Mouse (Mus musculus): ENCODE measurements at regions not wholly inside any gene's neighbourhood (a gene's known extent, or its start where the extent isn't known, plus 50 kb on each side); places are given as distances from the start of the nearest gene placed in this dataset.

DNA sequence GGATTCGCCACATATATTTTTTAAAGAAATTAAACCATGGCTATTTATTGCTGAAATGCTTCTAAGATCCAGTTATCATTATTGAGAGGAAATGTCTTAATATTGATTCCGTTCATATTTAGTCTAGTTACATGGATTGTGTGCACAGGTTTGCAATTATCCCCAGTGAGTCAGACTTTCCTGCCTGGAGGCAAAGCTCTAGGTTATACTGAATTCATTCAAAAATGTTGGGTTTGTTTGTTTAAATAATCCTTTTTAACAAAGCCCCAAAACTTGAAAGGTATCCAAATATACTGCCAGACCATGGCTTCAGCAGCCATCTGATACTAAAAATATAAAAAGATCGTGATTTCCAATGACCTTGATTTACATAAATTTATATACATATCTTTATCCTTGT, 122.5 kb downstream of the 1700020N01Rik start:
- 72% methylated on average over 3 of the region's 3 CpGs for WGBS (ENCODE audit: insufficient replicate concordance)
- no peaks in the 10 kb centered on the region for H3K36me3 ChIP-seq (replicated peaks; ENCODE audit: control insufficient read depth, insufficient read depth, low read depth)
- H3K27me3 ChIP-seq (ENCODE audit: control insufficient read depth, insufficient read depth, low read length) = no peaks in the 10 kb centered on the region
- no peak overlapping the region for H3K4me3 ChIP-seq (ENCODE audit: insufficient read depth in 1 of 2, low read depth in 2 of 2, low read length in 2 of 2)
- H3K9ac ChIP-seq (replicated peaks) = no peak overlapping the region
- H3K4me2 ChIP-seq (ENCODE audit: low read depth) = no peak overlapping the region
- no peak overlapping the region for H3K27ac ChIP-seq
- ATAC-seq (ENCODE audit: insufficient read depth) = no peak
- no peak for TF ChIP-seq CTCF (IDR thresholded peaks at IDR 0.05; ENCODE audit: low read depth)
- TF ChIP-seq EP300 (IDR thresholded peaks at IDR 0.05; ENCODE audit: low read depth) = no peak
- no peaks in the 10 kb centered on the region for H3K9me3 ChIP-seq (ENCODE audit: control insufficient read depth, low read length)
- no peaks in the 10 kb centered on the region for H3K4me1 ChIP-seq (replicated peaks; ENCODE audit: control insufficient read depth in 2 of 2, insufficient read depth in 2 of 2, low read length in 1 of 2)
- no peak for DNase-seq (ENCODE audit: low read depth in 3 of 3, low spot score in 3 of 3)

DNA sequence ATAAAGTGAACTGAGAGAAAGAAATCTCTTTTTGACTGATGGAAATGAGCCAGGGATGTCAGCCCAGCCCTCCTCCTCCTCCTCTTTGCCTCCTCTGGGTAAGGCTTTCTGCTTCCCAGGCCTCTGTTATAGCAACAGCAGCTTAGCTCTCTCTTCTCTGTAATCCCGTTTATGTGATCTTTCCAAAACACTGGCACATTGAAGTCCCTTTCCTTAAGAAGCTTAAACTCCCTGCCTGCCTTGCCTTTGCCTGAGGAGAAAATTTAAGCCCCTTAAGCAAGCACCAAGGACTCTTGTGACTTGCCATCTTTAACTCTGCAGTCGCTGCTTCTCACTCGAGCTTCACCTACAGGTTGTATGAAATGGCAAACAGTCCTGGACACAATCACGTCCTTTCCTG, 125.2 kb downstream of the 1700020N01Rik start:
- TF ChIP-seq EP300 (IDR thresholded peaks at IDR 0.05; ENCODE audit: low read depth) (no peak), CTCF (IDR thresholded peaks at IDR 0.05; ENCODE audit: low read depth) (no peak)
- Histone ChIP-seq H3K4me2 (ENCODE audit: low read depth) (no peak overlapping the region), H3K4me1 (replicated peaks; ENCODE audit: control insufficient read depth in 2 of 2, insufficient read depth in 2 of 2, low read length in 1 of 2) (no peaks in the 10 kb centered on the region), H3K27ac (no peak overlapping the region), H3K27me3 (ENCODE audit: control insufficient read depth, insufficient read depth, low read length) (no peaks in the 10 kb centered on the region), H3K9ac (replicated peaks) (no peak overlapping the region), H3K4me3 (ENCODE audit: insufficient read depth in 1 of 2, low read depth in 2 of 2, low read length in 2 of 2) (no peak overlapping the region), H3K36me3 (replicated peaks; ENCODE audit: control insufficient read depth, insufficient read depth, low read depth) (no peaks in the 10 kb centered on the region), H3K9me3 (ENCODE audit: control insufficient read depth, low read length) (no peaks in the 10 kb centered on the region)
- DNase-seq (ENCODE audit: low read depth in 3 of 3, low spot score in 3 of 3) (no peak), ATAC-seq (ENCODE audit: insufficient read depth) (no peak)
- 58% methylated on average over 4 of the region's 4 CpGs for WGBS (ENCODE audit: insufficient replicate concordance)

DNA sequence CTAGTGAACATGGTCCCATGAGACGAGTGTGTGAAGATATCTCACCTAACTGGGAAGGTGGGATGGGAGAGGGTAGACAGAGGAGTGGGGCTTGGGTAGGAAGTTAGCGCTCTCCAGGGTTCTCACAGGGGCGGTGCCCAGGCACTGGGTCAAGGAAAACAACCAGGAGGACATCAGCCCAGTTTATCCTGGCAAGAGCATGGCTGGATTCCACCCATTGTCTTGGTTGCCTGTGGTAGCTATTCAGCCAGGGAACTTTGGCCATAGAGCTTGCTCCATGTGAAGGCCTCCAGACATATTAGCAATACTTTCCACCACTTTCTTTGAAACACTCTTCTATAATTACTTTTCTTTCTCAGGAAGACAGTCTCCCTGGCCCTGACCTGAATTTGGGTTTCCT, 131.4 kb downstream of the 1700020N01Rik start:
- 71% methylated on average over 3 of the region's 3 CpGs for WGBS (ENCODE audit: insufficient replicate concordance)
- DNase-seq (ENCODE audit: low read depth in 3 of 3, low spot score in 3 of 3) = no peak
- ATAC-seq (ENCODE audit: insufficient read depth) = no peak
- Histone ChIP-seq H3K4me3 (ENCODE audit: insufficient read depth in 1 of 2, low read depth in 2 of 2, low read length in 2 of 2) (no peak overlapping the region), H3K4me2 (ENCODE audit: low read depth) (no peak overlapping the region), H3K9ac (replicated peaks) (no peak overlapping the region), H3K27me3 (ENCODE audit: control insufficient read depth, insufficient read depth, low read length) (no peaks in the 10 kb centered on the region), H3K27ac (no peak overlapping the region), H3K9me3 (ENCODE audit: control insufficient read depth, low read length) (no peaks in the 10 kb centered on the region), H3K4me1 (replicated peaks; ENCODE audit: control insufficient read depth in 2 of 2, insufficient read depth in 2 of 2, low read length in 1 of 2) (no peaks in the 10 kb centered on the region), H3K36me3 (replicated peaks; ENCODE audit: control insufficient read depth, insufficient read depth, low read depth) (no peaks in the 10 kb centered on the region)
- TF ChIP-seq EP300 (IDR thresholded peaks at IDR 0.05; ENCODE audit: low read depth) (no peak), CTCF (IDR thresholded peaks at IDR 0.05; ENCODE audit: low read depth) (no peak)

- WGBS (ENCODE audit: insufficient replicate concordance) = 61% methylated on average over 3 of the region's 3 CpGs
- Histone ChIP-seq H3K27ac (no peak overlapping the region), H3K27me3 (ENCODE audit: control insufficient read depth, insufficient read depth, low read length) (no peaks in the 10 kb centered on the region), H3K4me2 (ENCODE audit: low read depth) (no peak overlapping the region), H3K4me1 (replicated peaks; ENCODE audit: control insufficient read depth in 2 of 2, insufficient read depth in 2 of 2, low read length in 1 of 2) (no peaks in the 10 kb centered on the region), H3K9ac (replicated peaks) (no peak overlapping the region), H3K36me3 (replicated peaks; ENCODE audit: control insufficient read depth, insufficient read depth, low read depth) (no peaks in the 10 kb centered on the region), H3K9me3 (ENCODE audit: control insufficient read depth, low read length) (no peaks in the 10 kb centered on the region), H3K4me3 (ENCODE audit: insufficient read depth in 1 of 2, low read depth in 2 of 2, low read length in 2 of 2) (no peak overlapping the region)
- ATAC-seq (ENCODE audit: insufficient read depth) (no peak), DNase-seq (ENCODE audit: low read depth in 3 of 3, low spot score in 3 of 3) (no peak)
- TF ChIP-seq CTCF (IDR thresholded peaks at IDR 0.05; ENCODE audit: low read depth) (no peak), EP300 (IDR thresholded peaks at IDR 0.05; ENCODE audit: low read depth) (no peak)
Observed at GRCm38 (mm10) chr10:21724999-21725398, 132.1 kb downstream of the 1700020N01Rik start.

DNA sequence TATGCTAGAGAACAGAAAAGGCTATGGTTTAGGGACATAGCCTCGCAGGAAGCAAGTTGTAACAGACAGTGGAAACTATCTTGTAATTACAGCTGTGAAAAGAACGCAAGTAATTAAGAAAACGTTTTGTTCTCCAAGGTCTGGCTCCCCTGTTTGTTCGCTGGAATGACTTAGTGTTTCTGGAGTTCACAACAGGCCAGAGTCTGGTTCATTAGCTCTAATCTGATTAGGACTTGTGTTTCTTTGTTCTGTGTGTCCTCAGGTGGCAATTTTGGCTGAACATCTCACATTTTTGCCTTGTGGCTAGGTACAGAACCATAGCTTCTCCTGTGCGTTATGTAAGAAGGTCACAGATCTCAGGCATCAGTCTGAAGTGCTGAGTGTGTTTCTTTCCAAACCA, 141.7 kb upstream of the Sgk1 start:
- no peak for DNase-seq (ENCODE audit: low read depth in 3 of 3, low spot score in 3 of 3)
- no peaks in the 10 kb centered on the region for H3K36me3 ChIP-seq (replicated peaks; ENCODE audit: control insufficient read depth, insufficient read depth, low read depth)
- WGBS (ENCODE audit: insufficient replicate concordance) = 44% methylated on average over 5 of the region's 5 CpGs
- TF ChIP-seq CTCF (IDR thresholded peaks at IDR 0.05; ENCODE audit: low read depth) = no peak
- no peak for TF ChIP-seq EP300 (IDR thresholded peaks at IDR 0.05; ENCODE audit: low read depth)
- no peaks in the 10 kb centered on the region for H3K27me3 ChIP-seq (ENCODE audit: control insufficient read depth, insufficient read depth, low read length)
- H3K9ac ChIP-seq (replicated peaks) = no peak overlapping the region
- 0 out of 4 replicates have a peak, but pooled peaks cover 0 to 2% of the 10 kb centered on the region in 2 experiments for H3K4me1 ChIP-seq (replicated peaks; ENCODE audit: control insufficient read depth in 2 of 2, insufficient read depth in 2 of 2, low read length in 1 of 2)
- H3K4me3 ChIP-seq (ENCODE audit: insufficient read depth in 1 of 2, low read depth in 2 of 2, low read length in 2 of 2) = no peak overlapping the region
- no peak overlapping the region for H3K27ac ChIP-seq
- H3K9me3 ChIP-seq (ENCODE audit: control insufficient read depth, low read length) = no peaks in the 10 kb centered on the region
- H3K4me2 ChIP-seq (ENCODE audit: low read depth) = no peak overlapping the region
- no peak for ATAC-seq (ENCODE audit: insufficient read depth)

All from liver, embryonic 14.5 days (tissue).